Mouse (Mus musculus): Measurements from ENCODE around the gene Kcnb1. TPM values are rescaled to one million over a fixed set of nuclear protein-coding genes. Genes with fewer than 3 reads are reported as not detected.

Gene Kcnb1
- 2.1 and 2.5 TPM in 2 replicates for polyA plus RNA-seq (2014; fragmentation: Nextera tagmentation; extraction: Ambion mirVana)

- Histone ChIP-seq H3K9ac (replicated peaks; ENCODE audit: low read depth, low read length) (peak within 1 kb of the TSS; percentile 36; the same call in 1 of the 2 replicates), H3K27me3 (ENCODE audit: control insufficient read depth, insufficient read depth, low read length) (peaks cover 15% of the 10 kb centered on the region; the same call in 1 of the 2 replicates), H3K9me3 (ENCODE audit: control insufficient read depth, low read depth, low read length) (no peaks in the 10 kb centered on the region), H3K4me2 (replicated peaks; ENCODE audit: low read depth, low read length) (peak within 1 kb of the TSS; percentile 84), H3K36me3 (ENCODE audit: control insufficient read depth, insufficient read depth, low read length) (no peaks in the 10 kb centered on the region), H3K27ac (ENCODE audit: low read length) (no peak within 1 kb of the TSS), H3K4me3 (ENCODE audit: low read depth, low read length) (peak within 1 kb of the TSS; percentile 40), H3K4me1 (ENCODE audit: control insufficient read depth, insufficient read depth, low read length) (0 out of 2 replicates have a peak, but pooled peaks cover 9% of the 10 kb centered on the region)
- ATAC-seq (ENCODE audit: insufficient number of reproducible peaks, insufficient read depth, low FRiP score, low read depth), result peak; percentile 19; the same call in 1 of the 2 replicates
- WGBS, result under 1% methylated on average over 28 of the region's 41 CpGs
Measured at GRCm38 (mm10) chr2:167190076-167190399, at the start of gene Kcnb1. Gene Kcnb1 (minus strand): TSS chr2:167190155.

GRCm38 (mm10) chr2:167239262-167239661, 49.3 kb upstream of the Kcnb1 start:
- Histone ChIP-seq H3K36me3 (ENCODE audit: control insufficient read depth, insufficient read depth, low read length) (no peaks in the 10 kb centered on the region), H3K27me3 (ENCODE audit: control insufficient read depth, insufficient read depth, low read length) (no peaks in the 10 kb centered on the region), H3K4me2 (replicated peaks; ENCODE audit: low read depth, low read length) (peak overlapping the region; percentile 70), H3K9ac (replicated peaks; ENCODE audit: low read depth, low read length) (no peak overlapping the region), H3K4me3 (ENCODE audit: low read depth, low read length) (peak overlapping the region; percentile 47; the same call in 1 of the 2 replicates), H3K9me3 (ENCODE audit: control insufficient read depth, low read depth, low read length) (no peaks in the 10 kb centered on the region), H3K27ac (ENCODE audit: low read length) (peak overlapping the region; percentile 70), H3K4me1 (ENCODE audit: control insufficient read depth, insufficient read depth, low read length) (peaks cover 8% of the 10 kb centered on the region; the same call in 1 of the 2 replicates)
- WGBS, result 11% methylated on average over 12 of the region's 12 CpGs
- ATAC-seq (ENCODE audit: insufficient number of reproducible peaks, insufficient read depth, low FRiP score, low read depth), result peak; percentile 46; the same call in 1 of the 2 replicates

GRCm38 (mm10) chr2:167237224-167237623, 47.3 kb upstream of the Kcnb1 start:
- Histone ChIP-seq H3K36me3 (ENCODE audit: control insufficient read depth, insufficient read depth, low read length) (no peaks in the 10 kb centered on the region), H3K9ac (replicated peaks; ENCODE audit: low read depth, low read length) (no peak overlapping the region), H3K4me2 (replicated peaks; ENCODE audit: low read depth, low read length) (no peak overlapping the region), H3K9me3 (ENCODE audit: control insufficient read depth, low read depth, low read length) (no peaks in the 10 kb centered on the region), H3K4me1 (ENCODE audit: control insufficient read depth, insufficient read depth, low read length) (peaks cover 18% of the 10 kb centered on the region; the same call in 1 of the 2 replicates), H3K27ac (ENCODE audit: low read length) (no peak overlapping the region), H3K27me3 (ENCODE audit: control insufficient read depth, insufficient read depth, low read length) (no peaks in the 10 kb centered on the region), H3K4me3 (ENCODE audit: low read depth, low read length) (no peak overlapping the region)
- no peak for ATAC-seq (ENCODE audit: insufficient number of reproducible peaks, insufficient read depth, low FRiP score, low read depth)
- WGBS, result 75% methylated on average over 9 of the region's 9 CpGs

- WGBS, result 95% methylated on average over 4 of the region's 4 CpGs
- Histone ChIP-seq H3K9me3 (ENCODE audit: control insufficient read depth, low read depth, low read length) (no peaks in the 10 kb centered on the region), H3K4me3 (ENCODE audit: low read depth, low read length) (no peak overlapping the region), H3K4me2 (replicated peaks; ENCODE audit: low read depth, low read length) (no peak overlapping the region), H3K4me1 (ENCODE audit: control insufficient read depth, insufficient read depth, low read length) (peaks cover 21% of the 10 kb centered on the region; the same call in 1 of the 2 replicates), H3K36me3 (ENCODE audit: control insufficient read depth, insufficient read depth, low read length) (no peaks in the 10 kb centered on the region), H3K9ac (replicated peaks; ENCODE audit: low read depth, low read length) (no peak overlapping the region), H3K27me3 (ENCODE audit: control insufficient read depth, insufficient read depth, low read length) (no peaks in the 10 kb centered on the region), H3K27ac (ENCODE audit: low read length) (no peak overlapping the region)
- ATAC-seq (ENCODE audit: insufficient number of reproducible peaks, insufficient read depth, low FRiP score, low read depth), result no peak
Measured at GRCm38 (mm10) chr2:167236174-167236573, 46.2 kb upstream of the Kcnb1 start.

GRCm38 (mm10) chr2:167235338-167236018, 45.5 kb upstream of the Kcnb1 start:
- no peak overlapping the region for H3K4me2 ChIP-seq (replicated peaks; ENCODE audit: low read depth, low read length)
- H3K9me3 ChIP-seq (ENCODE audit: control insufficient read depth, low read depth, low read length), result no peaks in the 10 kb centered on the region
- no peak for ATAC-seq (ENCODE audit: insufficient number of reproducible peaks, insufficient read depth, low FRiP score, low read depth)
- no peaks in the 10 kb centered on the region for H3K36me3 ChIP-seq (ENCODE audit: control insufficient read depth, insufficient read depth, low read length)
- H3K27ac ChIP-seq (ENCODE audit: low read length), result no peak overlapping the region
- peaks cover 15% of the 10 kb centered on the region; the same call in 1 of the 2 replicates for H3K4me1 ChIP-seq (ENCODE audit: control insufficient read depth, insufficient read depth, low read length)
- WGBS, result 71% methylated on average over 17 of the region's 17 CpGs
- no peaks in the 10 kb centered on the region for H3K27me3 ChIP-seq (ENCODE audit: control insufficient read depth, insufficient read depth, low read length)
- H3K4me3 ChIP-seq (ENCODE audit: low read depth, low read length), result no peak overlapping the region
- H3K9ac ChIP-seq (replicated peaks; ENCODE audit: low read depth, low read length), result no peak overlapping the region

GRCm38 (mm10) chr2:167233771-167234170, 43.8 kb upstream of the Kcnb1 start:
- H3K36me3 ChIP-seq (ENCODE audit: control insufficient read depth, insufficient read depth, low read length), result no peaks in the 10 kb centered on the region
- no peak overlapping the region for H3K9ac ChIP-seq (replicated peaks; ENCODE audit: low read depth, low read length)
- 31% methylated on average over 14 of the region's 14 CpGs for WGBS
- no peaks in the 10 kb centered on the region for H3K27me3 ChIP-seq (ENCODE audit: control insufficient read depth, insufficient read depth, low read length)
- no peak for ATAC-seq (ENCODE audit: insufficient number of reproducible peaks, insufficient read depth, low FRiP score, low read depth)
- no peak overlapping the region for H3K4me3 ChIP-seq (ENCODE audit: low read depth, low read length)
- H3K27ac ChIP-seq (ENCODE audit: low read length), result no peak overlapping the region
- H3K4me1 ChIP-seq (ENCODE audit: control insufficient read depth, insufficient read depth, low read length), result peaks cover 14% of the 10 kb centered on the region; the same call in 1 of the 2 replicates
- no peak overlapping the region for H3K4me2 ChIP-seq (replicated peaks; ENCODE audit: low read depth, low read length)
- H3K9me3 ChIP-seq (ENCODE audit: control insufficient read depth, low read depth, low read length), result no peaks in the 10 kb centered on the region

GRCm38 (mm10) chr2:167233009-167233335, 43.0 kb upstream of the Kcnb1 start:
- no peaks in the 10 kb centered on the region for H3K9me3 ChIP-seq (ENCODE audit: control insufficient read depth, low read depth, low read length)
- no peak overlapping the region for H3K9ac ChIP-seq (replicated peaks; ENCODE audit: low read depth, low read length)
- no peaks in the 10 kb centered on the region for H3K36me3 ChIP-seq (ENCODE audit: control insufficient read depth, insufficient read depth, low read length)
- H3K27me3 ChIP-seq (ENCODE audit: control insufficient read depth, insufficient read depth, low read length), result no peaks in the 10 kb centered on the region
- H3K4me1 ChIP-seq (ENCODE audit: control insufficient read depth, insufficient read depth, low read length), result peaks cover 14% of the 10 kb centered on the region; the same call in 1 of the 2 replicates
- 68% methylated on average over 5 of the region's 5 CpGs for WGBS
- H3K4me3 ChIP-seq (ENCODE audit: low read depth, low read length), result no peak overlapping the region
- H3K27ac ChIP-seq (ENCODE audit: low read length), result no peak overlapping the region
- ATAC-seq (ENCODE audit: insufficient number of reproducible peaks, insufficient read depth, low FRiP score, low read depth), result no peak
- no peak overlapping the region for H3K4me2 ChIP-seq (replicated peaks; ENCODE audit: low read depth, low read length)

- H3K4me2 ChIP-seq (replicated peaks; ENCODE audit: low read depth, low read length), result no peak overlapping the region
- no peak overlapping the region for H3K27ac ChIP-seq (ENCODE audit: low read length)
- H3K9ac ChIP-seq (replicated peaks; ENCODE audit: low read depth, low read length), result no peak overlapping the region
- H3K4me3 ChIP-seq (ENCODE audit: low read depth, low read length), result no peak overlapping the region
- no peaks in the 10 kb centered on the region for H3K27me3 ChIP-seq (ENCODE audit: control insufficient read depth, insufficient read depth, low read length)
- ATAC-seq (ENCODE audit: insufficient number of reproducible peaks, insufficient read depth, low FRiP score, low read depth), result no peak
- peaks cover 14% of the 10 kb centered on the region; the same call in 1 of the 2 replicates for H3K4me1 ChIP-seq (ENCODE audit: control insufficient read depth, insufficient read depth, low read length)
- H3K36me3 ChIP-seq (ENCODE audit: control insufficient read depth, insufficient read depth, low read length), result no peaks in the 10 kb centered on the region
- 58% methylated on average over 14 of the region's 14 CpGs for WGBS
- H3K9me3 ChIP-seq (ENCODE audit: control insufficient read depth, low read depth, low read length), result no peaks in the 10 kb centered on the region
Measured at GRCm38 (mm10) chr2:167232132-167233008, 42.4 kb upstream of the Kcnb1 start.

All from stomach, embryonic 14.5 days (tissue).